Mouse (Mus musculus) 416B (cell line): Measurements from ENCODE around the gene Tff2.

ENCODE experiments used
- DNase-seq: peaks from one replicate; pipeline ENCODE4 v3.0.0; 2011; ENCODE audit warnings: low read depth

The Tff2 gene

GRCm38 (mm10) chr17:31144040-31145037, at the start of gene Tff2:
Gene Tff2, minus strand, starts transcription at chr17:31144282.
- DNase-seq, result no peak

DNA sequence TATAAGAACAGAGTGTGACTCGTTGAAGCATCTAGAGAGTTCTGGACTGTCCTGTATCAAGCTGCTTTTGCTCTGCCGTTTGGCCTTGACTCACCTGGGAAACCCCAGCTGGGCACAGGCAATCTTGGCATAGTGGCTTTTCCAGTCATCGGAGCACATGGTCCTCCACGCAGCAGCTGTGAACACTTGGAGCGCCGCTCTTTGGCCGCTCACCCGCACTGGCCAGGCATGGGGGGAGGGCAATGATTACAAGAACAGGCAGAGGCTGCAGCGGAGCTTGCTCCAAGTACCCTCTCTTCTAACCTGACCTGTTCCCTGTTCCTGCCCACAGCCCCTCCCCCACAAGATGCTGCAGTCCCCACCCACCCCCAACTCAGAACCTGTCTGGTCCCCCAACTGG, 49.3 kb upstream of the Tff2 start:
- DNase-seq, result no peak

- DNase-seq, result no peak
Measured at GRCm38 (mm10) chr17:31192663-31193062, 48.6 kb upstream of the Tff2 start.

DNA sequence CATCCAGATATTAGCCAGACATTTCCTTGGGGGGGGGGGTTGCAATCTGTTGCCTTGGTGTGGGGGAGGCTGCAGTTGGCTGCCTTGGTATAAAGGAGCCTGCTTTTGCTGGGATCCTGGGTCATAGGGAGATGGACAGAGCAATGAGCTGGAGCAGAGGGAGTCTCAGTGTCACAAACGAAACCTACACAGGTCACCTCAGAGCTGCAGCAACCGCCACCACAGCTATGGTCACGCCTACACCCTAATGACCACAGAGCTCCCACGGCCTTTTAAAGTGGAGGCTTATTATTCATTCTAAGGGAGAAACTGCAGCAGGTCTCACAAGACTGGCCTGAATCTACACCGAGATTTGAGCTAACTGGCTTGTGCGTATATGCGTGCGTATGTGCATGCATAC, 47.7 kb upstream of the Tff2 start:
- peak; percentile 47 for DNase-seq

DNA sequence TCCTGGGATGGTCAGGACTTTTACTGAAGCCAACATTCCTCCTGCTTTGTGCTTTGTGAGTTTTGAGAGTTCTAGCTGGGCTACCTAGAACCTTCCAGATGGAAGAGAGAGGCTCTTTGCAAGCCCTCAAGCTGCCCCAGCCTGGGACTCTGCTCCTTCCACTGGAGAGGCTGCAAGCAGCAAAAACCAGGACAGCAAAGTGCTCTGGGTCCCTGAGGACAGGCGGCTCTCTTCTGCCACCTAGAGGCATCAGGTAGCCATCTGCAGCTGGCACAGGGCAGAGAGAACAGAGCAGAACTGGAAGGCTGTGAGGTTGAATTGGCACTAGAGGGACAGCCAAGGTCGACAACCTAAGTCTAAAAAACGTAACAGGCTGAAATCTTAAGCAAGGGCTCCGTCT, 43.3 kb upstream of the Tff2 start:
- DNase-seq, result peak; percentile 82

DNA sequence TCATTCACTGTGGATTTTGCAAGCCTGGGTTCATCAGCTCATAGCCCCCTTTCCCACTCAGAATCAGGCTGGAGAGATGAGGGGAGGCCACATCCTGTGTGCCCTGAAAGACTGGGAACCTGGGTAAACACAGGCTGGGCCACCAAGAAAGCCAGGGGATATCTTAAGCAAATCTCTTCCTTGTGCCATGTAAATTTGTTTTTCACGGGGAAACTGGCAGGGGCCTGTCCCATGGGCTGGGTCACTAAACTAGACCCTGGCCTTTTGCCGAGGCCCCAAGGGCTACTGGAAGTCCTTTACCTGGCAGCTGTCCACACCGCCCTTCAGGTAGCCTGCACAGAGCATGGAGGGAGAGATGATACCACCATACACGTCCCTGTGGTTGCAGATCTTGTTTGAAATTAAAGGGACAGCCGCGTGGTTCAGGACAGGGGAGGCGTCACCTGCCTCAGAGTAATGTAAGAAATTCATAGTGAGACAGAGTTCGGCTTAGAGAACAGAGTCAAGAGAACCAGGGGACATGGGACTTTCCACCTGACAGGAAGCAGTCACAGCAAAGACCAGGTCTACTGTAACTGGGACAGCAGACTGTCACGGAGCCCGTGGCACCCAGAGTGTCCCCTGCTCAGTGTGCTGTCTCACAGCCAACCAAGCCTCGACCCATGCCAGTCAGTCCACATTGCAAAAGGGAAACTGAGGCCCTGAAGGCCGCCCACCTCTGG, 40.3 kb upstream of the Tff2 start:
- DNase-seq, result no peak

DNA sequence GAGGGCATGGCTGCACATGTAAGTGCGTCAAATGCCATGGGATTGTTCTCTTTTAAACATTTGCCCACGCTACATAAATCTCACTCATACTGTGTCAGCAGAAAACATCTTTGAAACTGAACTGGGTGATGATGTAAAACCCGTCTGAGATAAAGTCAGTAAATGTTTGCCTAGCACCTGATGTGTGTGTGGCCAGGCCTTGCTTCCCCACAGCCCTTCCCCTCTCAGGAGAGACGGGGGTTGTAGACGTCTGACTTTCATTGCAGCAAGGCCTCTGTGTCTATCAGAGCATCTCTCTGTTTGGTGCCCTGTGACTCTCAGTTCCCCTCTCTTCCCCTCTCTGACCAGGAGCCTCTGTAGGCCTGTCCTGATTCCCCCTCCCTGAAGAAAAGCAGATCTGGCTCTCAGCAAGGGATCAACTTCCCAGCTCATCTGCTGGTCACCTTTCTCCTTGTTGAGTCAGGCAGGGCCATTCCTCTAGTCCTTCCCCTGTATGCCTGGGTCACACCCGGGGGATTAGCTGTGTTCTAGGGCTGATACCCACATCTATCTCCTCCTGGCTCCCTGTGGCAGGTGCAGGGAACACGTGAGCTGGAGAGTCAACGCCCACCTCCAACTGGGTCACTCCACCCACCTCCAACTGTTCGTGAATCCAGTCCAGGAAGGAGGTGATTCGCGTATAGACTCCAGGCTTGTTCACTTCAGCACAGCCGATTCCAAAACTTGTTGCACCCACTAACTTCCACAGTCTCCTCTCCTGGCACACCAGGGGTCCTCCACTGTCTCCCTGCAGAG, 39.3 kb upstream of the Tff2 start:
- no peak for DNase-seq

DNA sequence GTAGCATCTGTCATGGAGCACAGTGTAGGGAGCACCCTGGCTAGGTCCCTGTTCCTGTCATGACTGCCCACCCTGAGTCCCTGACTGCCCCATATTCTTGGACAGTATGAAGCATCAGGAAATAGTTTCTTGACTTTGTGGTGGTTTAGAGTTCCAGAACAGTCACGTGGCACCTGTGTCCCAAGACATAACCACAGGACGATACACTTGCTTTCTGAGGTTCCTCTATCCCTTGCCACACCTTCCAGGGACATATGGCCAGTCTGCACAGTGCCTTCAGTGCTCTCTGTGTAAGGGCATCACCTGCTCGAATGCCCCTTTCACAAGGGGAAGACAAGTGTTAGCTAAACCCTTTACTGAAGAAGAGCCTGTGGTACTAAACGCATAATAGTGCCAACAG, 37.4 kb upstream of the Tff2 start:
- DNase-seq, result peak; percentile 84

DNA sequence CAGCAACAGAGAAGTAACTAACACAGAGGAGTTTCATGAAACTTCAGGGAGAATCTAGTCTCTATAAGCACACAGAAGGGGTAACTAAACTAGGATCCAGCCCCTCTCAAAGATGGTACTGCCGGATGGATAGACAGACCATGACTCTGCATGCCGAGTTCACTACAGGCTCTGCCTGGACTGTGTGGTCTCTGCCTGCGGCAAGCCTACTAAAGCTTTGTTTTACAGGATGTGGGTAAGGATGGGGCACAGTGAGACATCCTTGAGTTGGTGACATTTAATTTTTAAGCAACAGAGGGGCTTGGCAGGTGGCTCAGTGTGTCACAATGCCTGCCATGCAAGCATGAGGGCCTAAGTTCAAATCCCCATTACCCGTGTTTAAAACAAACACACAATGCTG, 32.2 kb upstream of the Tff2 start:
- peak; percentile 76 for DNase-seq

DNA sequence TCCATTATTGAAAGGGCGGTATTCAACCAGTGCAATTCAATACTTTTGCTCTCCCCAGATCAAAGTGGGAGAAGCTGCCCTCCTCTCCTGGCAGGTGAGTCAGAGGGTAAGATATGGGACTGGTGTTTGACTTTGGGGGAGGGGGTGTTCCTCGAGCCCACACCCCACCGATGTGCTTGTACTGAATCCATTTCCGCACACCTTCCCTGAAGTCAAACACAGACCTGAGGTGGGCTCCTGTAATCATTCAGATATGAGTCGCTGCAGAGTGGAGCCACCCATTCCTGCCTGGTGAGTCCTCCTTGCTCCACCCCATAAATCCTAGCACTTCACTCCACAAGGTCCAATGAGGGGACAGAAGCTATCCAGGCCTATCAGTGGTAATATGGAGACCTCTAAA, 25.7 kb upstream of the Tff2 start:
- no peak for DNase-seq

GRCm38 (mm10) chr17:31165127-31165526, 21.0 kb upstream of the Tff2 start, which contains the start of gene Tff1:
Gene Tff1, minus strand, starts transcription at chr17:31165277.
- DNase-seq, result peak; percentile 31

GRCm38 (mm10) chr17:31163821-31164220, 19.7 kb upstream of the Tff2 start:
- no peak for DNase-seq

DNA sequence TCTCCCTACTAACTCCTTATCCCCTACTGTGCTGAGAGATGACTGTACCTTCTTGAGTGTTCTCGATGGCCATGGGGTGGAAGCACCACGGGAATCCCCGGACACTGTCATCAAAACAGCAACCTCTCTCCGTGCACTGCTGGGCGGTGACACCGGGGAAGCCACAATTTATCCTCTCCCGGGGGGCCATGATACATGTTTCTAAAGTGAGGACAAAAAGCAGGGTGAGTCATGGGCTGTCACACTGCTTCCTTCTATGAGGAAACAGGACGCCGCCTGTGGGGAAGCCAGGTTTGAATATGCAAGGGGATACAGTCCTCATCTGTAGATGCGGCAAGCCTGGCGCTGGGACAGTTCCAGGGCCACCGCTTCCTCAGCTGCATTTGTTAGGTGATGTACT, 18.5 kb upstream of the Tff2 start:
- DNase-seq, result peak; percentile 67

DNA sequence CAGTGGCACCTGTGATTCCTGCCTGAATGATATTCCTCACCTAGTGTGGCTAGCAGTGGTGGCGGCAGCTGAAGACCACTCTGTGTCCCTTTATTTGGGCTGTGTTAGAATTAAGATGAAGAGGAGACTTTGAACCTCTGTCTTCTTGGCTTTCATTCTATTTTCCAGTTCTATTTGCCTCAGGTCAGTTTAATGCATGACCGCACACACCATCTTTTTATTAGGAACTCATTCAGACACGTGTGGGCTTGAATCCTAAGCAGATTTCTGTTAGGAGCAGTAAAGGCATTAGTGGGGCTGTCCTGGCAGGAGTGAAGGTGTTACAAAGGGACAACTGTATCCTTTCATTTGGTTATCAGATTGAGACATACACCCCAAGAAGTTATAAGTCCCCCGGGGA, 16.2 kb upstream of the Tff2 start:
- DNase-seq, result no peak

- DNase-seq, result no peak
Measured at GRCm38 (mm10) chr17:31157921-31158320, 13.8 kb upstream of the Tff2 start.

GRCm38 (mm10) chr17:31153785-31154184, 9.7 kb upstream of the Tff2 start:
- peak; percentile 72 for DNase-seq

DNA sequence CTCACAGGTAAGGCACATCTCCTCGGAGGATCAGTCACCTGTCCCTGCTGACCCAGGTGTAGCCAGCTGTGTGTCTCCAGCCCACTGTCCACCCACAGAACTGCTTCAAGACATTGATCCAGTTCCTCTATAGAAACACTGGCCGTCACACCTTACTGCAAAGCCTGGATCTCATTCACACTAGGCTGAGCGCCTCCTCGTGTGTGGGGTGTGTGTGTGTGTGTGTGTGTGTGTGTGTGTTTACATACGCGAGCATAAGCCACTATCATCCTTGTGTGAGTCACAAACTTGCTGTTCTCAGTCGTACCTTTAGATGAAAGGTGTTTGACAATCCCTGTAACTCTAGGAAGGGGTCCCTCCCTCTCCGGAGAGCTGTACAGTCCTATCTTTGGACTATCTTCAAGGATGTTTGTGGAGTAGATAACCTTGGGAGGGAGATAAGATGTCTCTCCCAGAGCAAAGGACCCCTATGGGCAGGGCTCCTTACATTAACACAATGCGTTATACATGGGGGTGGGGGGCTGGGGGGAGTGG, 9.0 kb upstream of the Tff2 start:
- no peak for DNase-seq

- no peak for DNase-seq
Measured at GRCm38 (mm10) chr17:31152512-31152911, 8.4 kb upstream of the Tff2 start.

- no peak for DNase-seq
Measured at GRCm38 (mm10) chr17:31145998-31146397, 1.9 kb upstream of the Tff2 start.

DNA sequence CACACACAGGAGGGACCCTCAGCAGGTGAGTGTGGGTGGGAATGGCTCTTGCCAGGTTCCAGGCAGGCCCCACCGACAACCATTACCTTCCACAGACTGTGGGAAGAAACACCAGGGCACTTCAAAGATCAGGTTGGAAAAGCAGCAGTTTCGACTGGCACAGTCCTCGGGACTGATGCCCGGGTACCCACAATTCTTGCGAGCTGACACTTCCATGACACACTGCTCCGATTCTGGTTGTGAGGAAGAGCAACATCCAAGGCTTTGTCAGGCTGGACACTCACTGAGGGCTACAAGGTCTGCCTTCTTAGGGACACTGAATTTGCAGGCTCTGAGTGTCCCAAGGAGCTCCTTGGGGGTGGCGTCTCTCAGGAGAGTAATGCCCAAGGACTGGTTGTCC, 2.0 kb downstream of the Tff2 start:
- DNase-seq, result no peak

- DNase-seq, result peak; percentile 80
Measured at GRCm38 (mm10) chr17:31138398-31138797, 5.7 kb downstream of the Tff2 start.

DNA sequence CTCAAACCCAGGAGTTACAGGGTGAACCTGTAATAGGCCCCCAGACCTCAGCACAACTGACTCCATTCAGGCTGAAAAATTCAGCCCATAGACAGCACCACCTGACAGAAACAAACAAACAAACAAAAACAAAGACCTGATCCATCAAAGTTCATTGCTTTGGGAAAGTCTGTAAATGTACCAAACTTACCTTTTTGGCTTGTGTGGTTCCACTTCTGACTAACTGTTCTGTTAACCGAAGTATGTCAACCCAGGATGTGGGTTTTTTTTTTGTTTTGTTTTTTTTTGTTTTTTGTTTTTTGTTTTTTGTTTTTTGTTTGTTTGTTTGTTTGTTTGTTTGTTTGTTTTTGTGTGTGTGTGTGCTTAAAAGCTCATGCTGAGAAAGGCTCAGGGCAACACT, 7.3 kb downstream of the Tff2 start:
- no peak for DNase-seq
